Mouse (Mus musculus): Measurements from ENCODE around the gene Lrrc28. TPM values are rescaled to one million over a fixed set of nuclear protein-coding genes. Genes with fewer than 3 reads are reported as not detected.

The Lrrc28 gene
- polyA plus RNA-seq, 1 experiment = 38.7 TPM

- Histone ChIP-seq H3K27me3 (ENCODE audit: control insufficient read depth, insufficient read depth, low read length) (no peaks in the 10 kb centered on the region), H3K4me1 (ENCODE audit: control insufficient read depth, insufficient read depth, low read length) (peaks cover 15% of the 10 kb centered on the region), H3K4me3 (replicated peaks; ENCODE audit: insufficient read depth, low read depth, low read length) (no peak overlapping the region), H3K27ac (ENCODE audit: insufficient read depth, low read length) (no peak overlapping the region)
- TF ChIP-seq POLR2A (IDR thresholded peaks at IDR 0.05; ENCODE audit: borderline replicate concordance, insufficient read depth, low read length) (no peak), CTCF (IDR thresholded peaks at IDR 0.05; ENCODE audit: borderline replicate concordance, insufficient read depth, low read depth, low read length) (no peak)
- DNase-seq = no peak
- WGBS = 82% methylated on average over 5 of the region's 5 CpGs
Observed at GRCm38 (mm10) chr7:67479168-67479567, 165.9 kb downstream of the Lrrc28 start.

- H3K4me3 ChIP-seq (replicated peaks; ENCODE audit: insufficient read depth, low read depth, low read length) = no peak overlapping the region
- H3K4me1 ChIP-seq (ENCODE audit: control insufficient read depth, insufficient read depth, low read length) = peaks cover 13% of the 10 kb centered on the region
- DNase-seq = no peak
- no peak overlapping the region for H3K27ac ChIP-seq (ENCODE audit: insufficient read depth, low read length)
- TF ChIP-seq POLR2A (IDR thresholded peaks at IDR 0.05; ENCODE audit: borderline replicate concordance, insufficient read depth, low read length) = no peak
- no peak for TF ChIP-seq CTCF (IDR thresholded peaks at IDR 0.05; ENCODE audit: borderline replicate concordance, insufficient read depth, low read depth, low read length)
- WGBS = 68% methylated on average over 9 of the region's 10 CpGs
- no peaks in the 10 kb centered on the region for H3K27me3 ChIP-seq (ENCODE audit: control insufficient read depth, insufficient read depth, low read length)
Observed at GRCm38 (mm10) chr7:67477996-67478395, 167.1 kb downstream of the Lrrc28 start.

- Histone ChIP-seq H3K27ac (ENCODE audit: insufficient read depth, low read length) (no peak overlapping the region), H3K4me1 (ENCODE audit: control insufficient read depth, insufficient read depth, low read length) (peaks cover 3% of the 10 kb centered on the region; the same call in 1 of the 2 replicates), H3K4me3 (replicated peaks; ENCODE audit: insufficient read depth, low read depth, low read length) (no peak overlapping the region), H3K27me3 (ENCODE audit: control insufficient read depth, insufficient read depth, low read length) (no peaks in the 10 kb centered on the region)
- 51% methylated on average over 11 of the region's 11 CpGs for WGBS
- TF ChIP-seq POLR2A (IDR thresholded peaks at IDR 0.05; ENCODE audit: borderline replicate concordance, insufficient read depth, low read length) (no peak), CTCF (IDR thresholded peaks at IDR 0.05; ENCODE audit: borderline replicate concordance, insufficient read depth, low read depth, low read length) (no peak)
- DNase-seq = no peak
Observed at GRCm38 (mm10) chr7:67471295-67471694, 173.8 kb downstream of the Lrrc28 start.

- Histone ChIP-seq H3K27ac (ENCODE audit: insufficient read depth, low read length) (no peak overlapping the region), H3K4me3 (replicated peaks; ENCODE audit: insufficient read depth, low read depth, low read length) (no peak overlapping the region), H3K4me1 (ENCODE audit: control insufficient read depth, insufficient read depth, low read length) (peaks cover 3% of the 10 kb centered on the region; the same call in 1 of the 2 replicates), H3K27me3 (ENCODE audit: control insufficient read depth, insufficient read depth, low read length) (no peaks in the 10 kb centered on the region)
- 83% methylated on average over 7 of the region's 7 CpGs for WGBS
- no peak for TF ChIP-seq POLR2A (IDR thresholded peaks at IDR 0.05; ENCODE audit: borderline replicate concordance, insufficient read depth, low read length)
- no peak for TF ChIP-seq CTCF (IDR thresholded peaks at IDR 0.05; ENCODE audit: borderline replicate concordance, insufficient read depth, low read depth, low read length)
- DNase-seq = no peak
Observed at GRCm38 (mm10) chr7:67468802-67469408, 176.2 kb downstream of the Lrrc28 start.

GRCm38 (mm10) chr7:67468180-67468579, 176.9 kb downstream of the Lrrc28 start:
- WGBS = 64% methylated on average over 3 of the region's 3 CpGs
- peaks cover 3% of the 10 kb centered on the region; the same call in 1 of the 2 replicates for H3K4me1 ChIP-seq (ENCODE audit: control insufficient read depth, insufficient read depth, low read length)
- no peak for DNase-seq
- H3K27ac ChIP-seq (ENCODE audit: insufficient read depth, low read length) = no peak overlapping the region
- H3K4me3 ChIP-seq (replicated peaks; ENCODE audit: insufficient read depth, low read depth, low read length) = no peak overlapping the region
- TF ChIP-seq CTCF (IDR thresholded peaks at IDR 0.05; ENCODE audit: borderline replicate concordance, insufficient read depth, low read depth, low read length) (no peak), POLR2A (IDR thresholded peaks at IDR 0.05; ENCODE audit: borderline replicate concordance, insufficient read depth, low read length) (no peak)
- H3K27me3 ChIP-seq (ENCODE audit: control insufficient read depth, insufficient read depth, low read length) = no peaks in the 10 kb centered on the region

- Histone ChIP-seq H3K4me1 (ENCODE audit: control insufficient read depth, insufficient read depth, low read length) (peaks cover 3% of the 10 kb centered on the region; the same call in 1 of the 2 replicates), H3K4me3 (replicated peaks; ENCODE audit: insufficient read depth, low read depth, low read length) (no peak overlapping the region), H3K27ac (ENCODE audit: insufficient read depth, low read length) (no peak overlapping the region), H3K27me3 (ENCODE audit: control insufficient read depth, insufficient read depth, low read length) (no peaks in the 10 kb centered on the region)
- no peak for DNase-seq
- WGBS = 98% methylated on average over 2 of the region's 2 CpGs
- no peak for TF ChIP-seq CTCF (IDR thresholded peaks at IDR 0.05; ENCODE audit: borderline replicate concordance, insufficient read depth, low read depth, low read length)
- no peak for TF ChIP-seq POLR2A (IDR thresholded peaks at IDR 0.05; ENCODE audit: borderline replicate concordance, insufficient read depth, low read length)
Observed at GRCm38 (mm10) chr7:67466322-67466721, 178.7 kb downstream of the Lrrc28 start.

GRCm38 (mm10) chr7:67464633-67465032, 180.4 kb downstream of the Lrrc28 start:
- TF ChIP-seq POLR2A (IDR thresholded peaks at IDR 0.05; ENCODE audit: borderline replicate concordance, insufficient read depth, low read length) (no peak), CTCF (IDR thresholded peaks at IDR 0.05; ENCODE audit: borderline replicate concordance, insufficient read depth, low read depth, low read length) (no peak)
- no peak for DNase-seq
- Histone ChIP-seq H3K4me1 (ENCODE audit: control insufficient read depth, insufficient read depth, low read length) (peaks cover 3% of the 10 kb centered on the region; the same call in 1 of the 2 replicates), H3K27ac (ENCODE audit: insufficient read depth, low read length) (no peak overlapping the region), H3K27me3 (ENCODE audit: control insufficient read depth, insufficient read depth, low read length) (no peaks in the 10 kb centered on the region), H3K4me3 (replicated peaks; ENCODE audit: insufficient read depth, low read depth, low read length) (no peak overlapping the region)
- WGBS = 94% methylated on average over 8 of the region's 8 CpGs

GRCm38 (mm10) chr7:67463565-67463964, 181.5 kb downstream of the Lrrc28 start:
- Histone ChIP-seq H3K27me3 (ENCODE audit: control insufficient read depth, insufficient read depth, low read length) (no peaks in the 10 kb centered on the region), H3K27ac (ENCODE audit: insufficient read depth, low read length) (no peak overlapping the region), H3K4me1 (ENCODE audit: control insufficient read depth, insufficient read depth, low read length) (peaks cover 3% of the 10 kb centered on the region; the same call in 1 of the 2 replicates), H3K4me3 (replicated peaks; ENCODE audit: insufficient read depth, low read depth, low read length) (no peak overlapping the region)
- 60% methylated on average over 7 of the region's 7 CpGs for WGBS
- no peak for DNase-seq
- TF ChIP-seq POLR2A (IDR thresholded peaks at IDR 0.05; ENCODE audit: borderline replicate concordance, insufficient read depth, low read length) (no peak), CTCF (IDR thresholded peaks at IDR 0.05; ENCODE audit: borderline replicate concordance, insufficient read depth, low read depth, low read length) (no peak)

Other genes with a start within 250 kb of the Lrrc28 start
- 5.2 and 5.3 TPM in 2 replicates for gene Ttc23, start 2.1 kb upstream of the Lrrc28 start, polyA plus RNA-seq (2012; rRNA removed)
- 9.2 and 10.4 TPM in 2 replicates for gene Synm, start 114.5 kb upstream of the Lrrc28 start, polyA plus RNA-seq (2012; rRNA removed)